Mouse (Mus musculus) CH12.LX (cell line): ENCODE results near the gene Slc39a5. TPM values are rescaled to one million over a fixed set of nuclear protein-coding genes. Genes with fewer than 3 reads are reported as not detected.

Source experiments
- DNase-seq: peaks from one replicate; pipeline ENCODE4 v3.0.0-alpha.2; 2013; ENCODE audit errors: extremely low read depth
- H3K27ac ChIP-seq: 2 replicates; pipeline ENCODE4 v1.5.1; 2012; ENCODE audit warnings: low read depth, mild to moderate bottlenecking, control low read depth, moderate library complexity; ENCODE audit not compliant: insufficient read depth
- H3K27me3 ChIP-seq: replicated peaks from 2 replicates; pipeline ENCODE3; 2012; ENCODE audit warnings: inconsistent platforms
- H3K36me3 ChIP-seq, 2 experiments: replicated peaks in 1 of 2; 2 replicates each; pipeline versions ENCODE3 to v1.6.1; 2012; ENCODE audit warnings: inconsistent platforms in 1 of 2, low read length in 1 of 2, mild to moderate bottlenecking in 1 of 2, mixed read lengths in 1 of 2, moderate library complexity in 1 of 2; ENCODE audit not compliant: control insufficient read depth in 1 of 2, insufficient read depth in 1 of 2
- H3K4me1 ChIP-seq, 2 experiments: 2 replicates each; pipeline ENCODE4 v1.6.1; 2012; ENCODE audit warnings: inconsistent platforms in 1 of 2, moderate library complexity in 1 of 2; ENCODE audit not compliant: insufficient read depth in 2 of 2, control insufficient read depth in 1 of 2
- H3K4me2 ChIP-seq: 2 replicates; pipeline ENCODE4 v1.6.1; 2012; ENCODE audit warnings: low read depth, mild to moderate bottlenecking, control low read depth; ENCODE audit not compliant: poor library complexity, insufficient read depth, severe bottlenecking
- H3K4me3 ChIP-seq, 3 experiments: fragments of 150-350 bp in 1 of 3; sonication (generic) in 1 of 3; replicated peaks in 1 of 3; 2 replicates each; pipeline versions ENCODE3 to v1.5.1; 2011 to 2012; ENCODE audit warnings: low read depth in 2 of 3, low read length in 2 of 3, mild to moderate bottlenecking in 2 of 3, moderate library complexity in 2 of 3, control low read depth in 1 of 3, improper control_type of control experiment in 1 of 3, inconsistent platforms in 1 of 3, mixed read lengths in 1 of 3; ENCODE audit not compliant: poor library complexity in 1 of 3
- H3K79me2 ChIP-seq: replicated peaks from 2 replicates; pipeline ENCODE4 v1.6.1; 2012; ENCODE audit warnings: mild to moderate bottlenecking, moderate library complexity; ENCODE audit not compliant: control insufficient read depth, poor library complexity, insufficient read depth, severe bottlenecking; ENCODE audit errors: extremely low read depth
- H3K9ac ChIP-seq: 2 replicates; pipeline ENCODE4 v1.6.1; 2012; ENCODE audit warnings: low read depth, mild to moderate bottlenecking, control low read depth, moderate library complexity; ENCODE audit not compliant: insufficient read depth
- H3K9me3 ChIP-seq: replicated peaks from 2 replicates; pipeline ENCODE3; 2012; ENCODE audit warnings: low read length, inconsistent platforms, mixed read lengths
- CHD1 ChIP-seq: IDR thresholded peaks from 2 replicates; pipeline ENCODE4 v1.6.1; 2012; ENCODE audit warnings: low read depth, low read length, improper control_type of control experiment, inconsistent platforms
- E2F4 ChIP-seq: IDR thresholded peaks from 2 replicates; pipeline ENCODE4 v1.6.1; 2011; ENCODE audit warnings: low read depth, low read length, improper control_type of control experiment; ENCODE audit not compliant: insufficient replicate concordance
- ELF1 ChIP-seq: IDR thresholded peaks from 2 replicates; pipeline ENCODE4 v1.6.1; 2014; ENCODE audit warnings: low read depth, mild to moderate bottlenecking, inconsistent platforms, low read length, improper control_type of control experiment
- EP300 ChIP-seq: IDR thresholded peaks from 2 replicates; pipeline ENCODE4 v1.6.1; 2011; ENCODE audit warnings: low read length, improper control_type of control experiment
- ETS1 ChIP-seq: conservative IDR thresholded peaks from 2 replicates; pipeline ENCODE4 v1.6.1; 2012; ENCODE audit warnings: low read depth, mild to moderate bottlenecking, inconsistent platforms, low read length, improper control_type of control experiment, moderate library complexity
- GABPA ChIP-seq: IDR thresholded peaks from 2 replicates; pipeline ENCODE4 v1.6.1; 2012; ENCODE audit warnings: low read depth, low read length, improper control_type of control experiment, inconsistent platforms; ENCODE audit not compliant: insufficient replicate concordance
- HCFC1 ChIP-seq: IDR thresholded peaks from 2 replicates; pipeline ENCODE4 v1.6.1; 2012; ENCODE audit warnings: low read depth, mild to moderate bottlenecking, inconsistent platforms, low read length, improper control_type of control experiment
- IRF4 ChIP-seq: IDR thresholded peaks from 2 replicates; pipeline ENCODE4 v1.6.1; 2014; ENCODE audit warnings: low read depth, mild to moderate bottlenecking, inconsistent platforms, low read length, improper control_type of control experiment
- JUN ChIP-seq: IDR thresholded peaks from 2 replicates; pipeline ENCODE4 v1.6.1; 2011; ENCODE audit warnings: low read depth, mild to moderate bottlenecking, low read length, improper control_type of control experiment, moderate library complexity; ENCODE audit not compliant: insufficient read depth
- KAT2A ChIP-seq: IDR thresholded peaks from 2 replicates; pipeline ENCODE4 v1.6.1; 2012; ENCODE audit warnings: low read length, improper control_type of control experiment, inconsistent platforms; ENCODE audit not compliant: insufficient replicate concordance
- MAFK ChIP-seq: IDR thresholded peaks from 2 replicates; pipeline ENCODE4 v1.6.1; 2011; ENCODE audit warnings: low read length, improper control_type of control experiment; ENCODE audit not compliant: insufficient replicate concordance
- MAX ChIP-seq: IDR thresholded peaks from 2 replicates; pipeline ENCODE4 v1.6.1; 2011; ENCODE audit warnings: low read length, improper control_type of control experiment
- MEF2A ChIP-seq: IDR thresholded peaks from 2 replicates; pipeline ENCODE4 v1.6.1; 2014; ENCODE audit warnings: low read depth, mild to moderate bottlenecking, inconsistent platforms, low read length, improper control_type of control experiment, borderline replicate concordance
- MXI1 ChIP-seq: IDR thresholded peaks from 2 replicates; pipeline ENCODE4 v1.6.1; 2011; ENCODE audit warnings: mild to moderate bottlenecking, low read depth, low read length, improper control_type of control experiment
- NRF1 ChIP-seq: IDR thresholded peaks from 2 replicates; pipeline ENCODE4 v1.6.1; 2014; ENCODE audit warnings: low read depth, mild to moderate bottlenecking, inconsistent platforms, low read length, improper control_type of control experiment, moderate library complexity
- PAX5 ChIP-seq: IDR thresholded peaks from 2 replicates; pipeline ENCODE4 v1.6.1; 2012; ENCODE audit warnings: low read length, inconsistent platforms, mixed read lengths
- POLR2A ChIP-seq: IDR thresholded peaks from 2 replicates; pipeline ENCODE4 v1.6.1; 2011; ENCODE audit warnings: low read depth, mild to moderate bottlenecking, improper control_type of control experiment, low read length
- POLR2AphosphoS2 ChIP-seq: IDR thresholded peaks from 2 replicates; pipeline ENCODE4 v1.6.1; 2011; ENCODE audit warnings: low read depth, low read length, improper control_type of control experiment
- RAD21 ChIP-seq: IDR thresholded peaks from 2 replicates; pipeline ENCODE4 v1.6.1; 2011; ENCODE audit warnings: low read depth, mild to moderate bottlenecking, low read length, improper control_type of control experiment, moderate library complexity
- SIN3A ChIP-seq: IDR thresholded peaks from 2 replicates; pipeline ENCODE4 v1.6.1; 2012; ENCODE audit warnings: low read length, improper control_type of control experiment, inconsistent platforms
- TBP ChIP-seq: conservative IDR thresholded peaks from 2 replicates; pipeline ENCODE4 v1.6.1; 2011; ENCODE audit warnings: low read depth, low read length, improper control_type of control experiment
- TCF12 ChIP-seq: IDR thresholded peaks from 2 replicates; pipeline ENCODE4 v1.6.1; 2014; ENCODE audit warnings: low read depth, mild to moderate bottlenecking, inconsistent platforms, low read length, improper control_type of control experiment
- UBTF ChIP-seq: IDR thresholded peaks from 2 replicates; pipeline ENCODE4 v1.6.1; 2012; ENCODE audit warnings: low read depth, mild to moderate bottlenecking, inconsistent platforms, low read length, improper control_type of control experiment, moderate library complexity
- USF2 ChIP-seq: conservative IDR thresholded peaks from 2 replicates; pipeline ENCODE4 v1.6.1; 2011; ENCODE audit warnings: low read depth, low read length, improper control_type of control experiment
- ZMIZ1 ChIP-seq: IDR thresholded peaks from 2 replicates; pipeline ENCODE4 v1.6.1; 2012; ENCODE audit warnings: low read depth, mild to moderate bottlenecking, inconsistent platforms, low read length, improper control_type of control experiment
- ZNF384 ChIP-seq: IDR thresholded peaks from 2 replicates; pipeline ENCODE4 v1.6.1; 2012; ENCODE audit warnings: low read depth, low read length, improper control_type of control experiment, inconsistent platforms
- dilution Hi-C: fragments of 300-500 bp; cut with MboI; formaldehyde crosslinking; loops from 2 replicates; pipeline ENCODE4 v1.14.3; 2020; ENCODE audit warnings: low sequenced_read_pairs; ENCODE audit not compliant: extremely low pct_unique_long_range_greater_than_20kb, extremely low pct_ligation_motif_present
- in situ Hi-C: fragments of 300-500 bp; cut with MboI; formaldehyde crosslinking; loops from 3 replicates; pipeline ENCODE4 v1.14.3; 2019; ENCODE audit warnings: low sequenced_read_pairs, low pct_ligation_motif_present, low pct_unique_long_range_greater_than_20kb, mixed read lengths
- polyA plus RNA-seq: library from polyadenylated mRNA; unstranded; fragments of >175 nt; gene quantifications from 2 replicates; pipeline ENCODE4 v1.2.1, GENCODE M21; 2012; ENCODE audit warnings: low read depth; ENCODE audit not compliant: insufficient read length
- total RNA-seq, 2 experiments: library from RNA; depleted of rRNA; stranded (reverse); fragments of 300-350 nt in 1 of 2; fragments of >200 nt in 1 of 2; gene quantifications; 2 replicates each; pipeline ENCODE4 v1.2.3; 2012 to 2014

Slc39a5 gene
- total and polyA plus RNA-seq, 3 experiments: 0.11 TPM; not detected in 2

GRCm38 (mm10) chr10:128368402-128369217 lies 32.4 kb downstream of the Slc39a5 start, which contains the start of gene Coq10a (continued):
- TF ChIP-seq EP300: no peak
- no peak; the same call in 1 of the 2 replicates for TF ChIP-seq ETS1
- no peak; the same call in 1 of the 2 replicates for TF ChIP-seq GABPA
- TF ChIP-seq ELF1: peak; percentile 47
- TF ChIP-seq POLR2A: peak; percentile 74
- peak; percentile 76 for TF ChIP-seq ZMIZ1
- TF ChIP-seq PAX5: no peak
- no peak for TF ChIP-seq ZNF384
- no peak for TF ChIP-seq USF2
- TF ChIP-seq RAD21: no peak
- no peak for TF ChIP-seq MAFK
- peak; percentile 60; the same call in 1 of the 2 replicates for TF ChIP-seq IRF4
- TF ChIP-seq HCFC1: peak; percentile 84
- peak; percentile 82 for TF ChIP-seq UBTF
- TF ChIP-seq TCF12: peak; percentile 72
- peak; percentile 61 for TF ChIP-seq MAX
- no peak for TF ChIP-seq E2F4
- 0 out of 2 replicates have a peak, but pooled peaks have one; percentile 25 for TF ChIP-seq MEF2A
- no peak; the same call in 1 of the 2 replicates for TF ChIP-seq POLR2AphosphoS2
- no peak for TF ChIP-seq JUN
- no peak for TF ChIP-seq KAT2A

- in situ Hi-C loops: no loop called here
Measured at GRCm38 (mm10) chr10:128367899-128368401, 33.1 kb downstream of the Slc39a5 start.

More at GRCm38 (mm10) chr10:128367899-128368401, 33.1 kb downstream of the Slc39a5 start:
- peak overlapping the region; percentile 77 for H3K9ac ChIP-seq
- no peaks in the 10 kb centered on the region for H3K27me3 ChIP-seq
- H3K4me1 ChIP-seq: peaks cover 3 to 16% of the 10 kb centered on the region in 2 experiments; a peak in 3 of 4 replicates
- dilution Hi-C loops: no loop called here
- H3K79me2 ChIP-seq: no peaks in the 10 kb centered on the region
- TF ChIP-seq SIN3A (no peak), NRF1 (no peak), MAFK (no peak), E2F4 (no peak), TCF12 (no peak), IRF4 (no peak), USF2 (no peak), CHD1 (no peak), POLR2AphosphoS2 (no peak; the same call in 1 of the 2 replicates), MXI1 (no peak), ZMIZ1 (no peak), MAX (no peak), ELF1 (no peak), TBP (no peak), MEF2A (no peak), POLR2A (no peak), KAT2A (no peak), HCFC1 (no peak), ZNF384 (no peak), EP300 (no peak)
- H3K4me3 ChIP-seq: peak overlapping the region; percentile 68 to 93 (median 80)
- peaks cover 17 to 30% of the 10 kb centered on the region in 2 experiments for H3K36me3 ChIP-seq
- H3K27ac ChIP-seq: peak overlapping the region; percentile 99
- peak overlapping the region; percentile 73 for H3K4me2 ChIP-seq
- no peaks in the 10 kb centered on the region for H3K9me3 ChIP-seq
- DNase-seq: no peak
